Mouse (Mus musculus): ENCODE measurements around the gene Rnf215. TPM values are rescaled to one million over a fixed set of nuclear protein-coding genes. Genes with fewer than 3 reads are reported as not detected.
"Not testable (repeated sequence)": the region's sequence is repeated elsewhere in the genome, so short reads cannot be mapped to it uniquely, and the experiment has no call there.

The Rnf215 gene
- polyA plus RNA-seq, 1 experiment: 8.0 TPM

GRCm38 (mm10) chr11:4166467-4167090 lies 31.6 kb downstream of the Rnf215 start:
- Histone ChIP-seq H3K4me3 (ENCODE audit: low read depth, low read length) (no peak overlapping the region), H3K9ac (ENCODE audit: low read depth, poor library complexity, severe bottlenecking) (no peak overlapping the region), H3K27ac (ENCODE audit: insufficient read depth, low read length) (no peak overlapping the region), H3K36me3 (ENCODE audit: control insufficient read depth, insufficient read depth, low read length, poor library complexity, severe bottlenecking) (peaks cover 95% of the 10 kb centered on the region), H3K27me3 (ENCODE audit: control insufficient read depth, insufficient read depth, low read length, poor library complexity, severe bottlenecking) (no peaks in the 10 kb centered on the region), H3K4me1 (ENCODE audit: control insufficient read depth, insufficient read depth, low read length) (no peaks in the 10 kb centered on the region), H3K9me3 (replicated peaks; ENCODE audit: control insufficient read depth, insufficient read depth, low read length, poor library complexity, severe bottlenecking) (no peaks in the 10 kb centered on the region)
- TF ChIP-seq CTCF (IDR thresholded peaks at IDR 0.05; ENCODE audit: low read depth, low read length): no peak
- no peak for TF ChIP-seq EP300 (IDR thresholded peaks at IDR 0.05; ENCODE audit: insufficient read depth, low read depth, low read length)
- no peak for TF ChIP-seq POLR2A (IDR thresholded peaks at IDR 0.05; ENCODE audit: insufficient read depth, low read length)

- no peak for TF ChIP-seq CTCF (IDR thresholded peaks at IDR 0.05; ENCODE audit: low read depth, low read length)
- Histone ChIP-seq H3K9me3 (replicated peaks; ENCODE audit: control insufficient read depth, insufficient read depth, low read length, poor library complexity, severe bottlenecking) (no peaks in the 10 kb centered on the region), H3K36me3 (ENCODE audit: control insufficient read depth, insufficient read depth, low read length, poor library complexity, severe bottlenecking) (peaks cover 96% of the 10 kb centered on the region), H3K27me3 (ENCODE audit: control insufficient read depth, insufficient read depth, low read length, poor library complexity, severe bottlenecking) (no peaks in the 10 kb centered on the region), H3K9ac (ENCODE audit: low read depth, poor library complexity, severe bottlenecking) (no peak overlapping the region), H3K4me3 (ENCODE audit: low read depth, low read length) (no peak overlapping the region), H3K4me1 (ENCODE audit: control insufficient read depth, insufficient read depth, low read length) (no peaks in the 10 kb centered on the region), H3K27ac (ENCODE audit: insufficient read depth, low read length) (no peak overlapping the region)
Measured at GRCm38 (mm10) chr11:4174586-4174985, 39.6 kb downstream of the Rnf215 start.

GRCm38 (mm10) chr11:4177716-4178115 lies 42.7 kb downstream of the Rnf215 start:
- Histone ChIP-seq H3K9ac (ENCODE audit: low read depth, poor library complexity, severe bottlenecking) (no peak overlapping the region), H3K36me3 (ENCODE audit: control insufficient read depth, insufficient read depth, low read length, poor library complexity, severe bottlenecking) (peaks cover 88% of the 10 kb centered on the region), H3K4me1 (ENCODE audit: control insufficient read depth, insufficient read depth, low read length) (no peaks in the 10 kb centered on the region), H3K27ac (ENCODE audit: insufficient read depth, low read length) (no peak overlapping the region), H3K9me3 (replicated peaks; ENCODE audit: control insufficient read depth, insufficient read depth, low read length, poor library complexity, severe bottlenecking) (no peaks in the 10 kb centered on the region), H3K27me3 (ENCODE audit: control insufficient read depth, insufficient read depth, low read length, poor library complexity, severe bottlenecking) (no peaks in the 10 kb centered on the region), H3K4me3 (ENCODE audit: low read depth, low read length) (no peak overlapping the region)
- TF ChIP-seq POLR2A (IDR thresholded peaks at IDR 0.05; ENCODE audit: insufficient read depth, low read length): no peak
- no peak for TF ChIP-seq EP300 (IDR thresholded peaks at IDR 0.05; ENCODE audit: insufficient read depth, low read depth, low read length)
- no peak for TF ChIP-seq CTCF (IDR thresholded peaks at IDR 0.05; ENCODE audit: low read depth, low read length)

GRCm38 (mm10) chr11:4182061-4182460 lies 47.1 kb downstream of the Rnf215 start:
- H3K27ac ChIP-seq (ENCODE audit: insufficient read depth, low read length): peak overlapping the region; percentile 37; the same call in 1 of the 2 replicates
- no peak overlapping the region for H3K4me3 ChIP-seq (ENCODE audit: low read depth, low read length)
- H3K36me3 ChIP-seq (ENCODE audit: control insufficient read depth, insufficient read depth, low read length, poor library complexity, severe bottlenecking): peaks cover 45% of the 10 kb centered on the region
- H3K9ac ChIP-seq (ENCODE audit: low read depth, poor library complexity, severe bottlenecking): no peak overlapping the region
- TF ChIP-seq CTCF (IDR thresholded peaks at IDR 0.05; ENCODE audit: low read depth, low read length) (no peak), POLR2A (IDR thresholded peaks at IDR 0.05; ENCODE audit: insufficient read depth, low read length) (no peak), EP300 (IDR thresholded peaks at IDR 0.05; ENCODE audit: insufficient read depth, low read depth, low read length) (no peak)
- H3K27me3 ChIP-seq (ENCODE audit: control insufficient read depth, insufficient read depth, low read length, poor library complexity, severe bottlenecking): no peaks in the 10 kb centered on the region
- no peaks in the 10 kb centered on the region for H3K4me1 ChIP-seq (ENCODE audit: control insufficient read depth, insufficient read depth, low read length)
- H3K9me3 ChIP-seq (replicated peaks; ENCODE audit: control insufficient read depth, insufficient read depth, low read length, poor library complexity, severe bottlenecking): no peaks in the 10 kb centered on the region

GRCm38 (mm10) chr11:4183511-4183910 lies 48.5 kb downstream of the Rnf215 start:
- Histone ChIP-seq H3K36me3 (ENCODE audit: control insufficient read depth, insufficient read depth, low read length, poor library complexity, severe bottlenecking) (peaks cover 33% of the 10 kb centered on the region), H3K27me3 (ENCODE audit: control insufficient read depth, insufficient read depth, low read length, poor library complexity, severe bottlenecking) (no peaks in the 10 kb centered on the region), H3K9me3 (replicated peaks; ENCODE audit: control insufficient read depth, insufficient read depth, low read length, poor library complexity, severe bottlenecking) (no peaks in the 10 kb centered on the region), H3K4me3 (ENCODE audit: low read depth, low read length) (no peak overlapping the region), H3K27ac (ENCODE audit: insufficient read depth, low read length) (0 out of 2 replicates have a peak overlapping the region, but pooled peaks have one; percentile 42), H3K9ac (ENCODE audit: low read depth, poor library complexity, severe bottlenecking) (no peak overlapping the region), H3K4me1 (ENCODE audit: control insufficient read depth, insufficient read depth, low read length) (no peaks in the 10 kb centered on the region)
- TF ChIP-seq EP300 (IDR thresholded peaks at IDR 0.05; ENCODE audit: insufficient read depth, low read depth, low read length) (no peak), POLR2A (IDR thresholded peaks at IDR 0.05; ENCODE audit: insufficient read depth, low read length) (no peak), CTCF (IDR thresholded peaks at IDR 0.05; ENCODE audit: low read depth, low read length) (no peak)

GRCm38 (mm10) chr11:4184251-4184952 lies 49.4 kb downstream of the Rnf215 start:
- H3K4me3 ChIP-seq (ENCODE audit: low read depth, low read length): no peak overlapping the region
- TF ChIP-seq POLR2A (IDR thresholded peaks at IDR 0.05; ENCODE audit: insufficient read depth, low read length) (no peak), EP300 (IDR thresholded peaks at IDR 0.05; ENCODE audit: insufficient read depth, low read depth, low read length) (no peak), CTCF (IDR thresholded peaks at IDR 0.05; ENCODE audit: low read depth, low read length) (no peak)
- H3K9ac ChIP-seq (ENCODE audit: low read depth, poor library complexity, severe bottlenecking): no peak overlapping the region
- H3K36me3 ChIP-seq (ENCODE audit: control insufficient read depth, insufficient read depth, low read length, poor library complexity, severe bottlenecking): peaks cover 24% of the 10 kb centered on the region
- H3K27ac ChIP-seq (ENCODE audit: insufficient read depth, low read length): no peak overlapping the region
- H3K9me3 ChIP-seq (replicated peaks; ENCODE audit: control insufficient read depth, insufficient read depth, low read length, poor library complexity, severe bottlenecking): no peaks in the 10 kb centered on the region
- no peaks in the 10 kb centered on the region for H3K4me1 ChIP-seq (ENCODE audit: control insufficient read depth, insufficient read depth, low read length)
- H3K27me3 ChIP-seq (ENCODE audit: control insufficient read depth, insufficient read depth, low read length, poor library complexity, severe bottlenecking): no peaks in the 10 kb centered on the region

GRCm38 (mm10) chr11:4185480-4185879 lies 50.5 kb downstream of the Rnf215 start:
- not testable (repeated sequence) for H3K27ac ChIP-seq (ENCODE audit: insufficient read depth, low read length); H3K9ac ChIP-seq (ENCODE audit: low read depth, poor library complexity, severe bottlenecking); H3K27me3 ChIP-seq (ENCODE audit: control insufficient read depth, insufficient read depth, low read length, poor library complexity, severe bottlenecking); H3K4me1 ChIP-seq (ENCODE audit: control insufficient read depth, insufficient read depth, low read length); H3K4me3 ChIP-seq (ENCODE audit: low read depth, low read length); H3K9me3 ChIP-seq (replicated peaks; ENCODE audit: control insufficient read depth, insufficient read depth, low read length, poor library complexity, severe bottlenecking)
- peaks cover 13% of the 10 kb centered on the region for H3K36me3 ChIP-seq (ENCODE audit: control insufficient read depth, insufficient read depth, low read length, poor library complexity, severe bottlenecking)

Data from ES-Bruce4 (cell line).